Mouse (Mus musculus): ENCODE results near the gene Csf3r. TPM values are rescaled to one million over a fixed set of nuclear protein-coding genes. Genes with fewer than 3 reads are reported as not detected.

Csf3r gene
- polyA plus RNA-seq (2012; ENCODE audit: low replicate concordance), result 151 and 351 TPM in 2 replicates

DNA sequence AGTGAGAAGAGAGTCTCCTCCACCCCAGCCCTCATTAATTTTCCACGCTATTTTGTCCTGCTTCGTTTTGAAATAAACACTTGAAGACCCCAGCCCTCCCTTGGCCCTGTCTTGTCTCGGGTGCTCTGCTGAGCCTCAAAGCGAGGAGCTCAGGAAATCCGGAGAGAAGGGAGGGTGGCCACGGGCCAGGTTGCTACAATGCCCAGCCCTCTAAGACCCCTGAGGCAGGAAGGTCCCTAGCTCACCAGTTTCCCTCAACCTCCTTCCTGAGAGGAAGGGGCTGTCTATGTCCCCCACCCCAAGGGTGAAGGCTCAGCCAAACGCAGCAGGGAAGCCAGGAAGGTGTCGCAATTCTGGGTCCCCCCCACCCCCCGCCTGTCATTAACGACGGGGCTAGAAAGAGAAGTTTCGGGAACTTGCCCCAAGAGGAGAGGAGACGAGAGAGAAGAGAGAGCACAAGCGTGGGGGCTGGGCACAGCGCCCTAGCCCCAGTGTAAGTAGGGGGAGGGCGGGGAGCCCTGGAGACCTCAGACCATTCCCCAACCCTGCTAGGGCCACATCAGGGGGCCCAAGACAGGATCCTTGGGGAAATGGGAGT is at the start of gene Csf3r:
TSS of gene Csf3r (plus strand) at position 248 of the 598 bp plus-strand sequence.

DNA sequence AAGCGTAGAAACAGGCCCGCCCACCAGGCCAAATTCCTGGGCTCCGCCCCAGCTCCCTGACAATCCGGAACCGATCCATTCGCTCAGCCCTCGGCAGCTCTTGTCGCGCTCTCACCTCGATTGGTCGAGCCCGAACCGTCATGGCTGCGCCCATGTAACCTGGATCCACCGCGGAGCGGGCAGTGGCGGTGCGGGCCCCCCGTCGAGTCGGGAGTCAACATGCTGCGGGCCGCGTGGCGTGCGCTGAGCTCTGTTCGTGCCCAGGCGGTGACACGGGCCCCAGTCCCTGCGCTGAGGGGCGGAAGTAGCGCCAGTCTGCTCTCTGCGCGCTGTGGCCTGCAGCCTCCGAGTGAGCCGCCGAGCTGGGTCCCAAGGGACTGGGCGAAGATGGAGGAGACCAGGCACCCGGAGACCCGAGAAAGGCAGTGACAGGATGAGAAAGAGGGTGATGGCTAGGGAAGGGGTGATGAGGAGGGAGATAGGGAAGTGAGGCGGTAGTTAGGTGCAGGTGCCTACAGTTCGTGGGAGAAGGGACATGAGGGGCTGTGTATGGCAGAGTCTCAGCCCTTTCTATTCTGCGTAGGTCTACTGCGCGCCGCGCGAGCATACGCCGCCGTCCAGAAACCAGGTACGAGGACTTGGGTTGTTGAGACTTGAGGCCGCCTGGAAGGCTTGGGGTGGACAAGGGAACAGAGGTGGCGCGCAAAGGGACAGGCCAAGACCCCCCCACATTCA is 22.7 kb downstream of the Csf3r start, which contains the start of gene Mrps15:
TSS of gene Mrps15 (plus strand) at position 75 of the 735 bp plus-strand sequence.

DNA sequence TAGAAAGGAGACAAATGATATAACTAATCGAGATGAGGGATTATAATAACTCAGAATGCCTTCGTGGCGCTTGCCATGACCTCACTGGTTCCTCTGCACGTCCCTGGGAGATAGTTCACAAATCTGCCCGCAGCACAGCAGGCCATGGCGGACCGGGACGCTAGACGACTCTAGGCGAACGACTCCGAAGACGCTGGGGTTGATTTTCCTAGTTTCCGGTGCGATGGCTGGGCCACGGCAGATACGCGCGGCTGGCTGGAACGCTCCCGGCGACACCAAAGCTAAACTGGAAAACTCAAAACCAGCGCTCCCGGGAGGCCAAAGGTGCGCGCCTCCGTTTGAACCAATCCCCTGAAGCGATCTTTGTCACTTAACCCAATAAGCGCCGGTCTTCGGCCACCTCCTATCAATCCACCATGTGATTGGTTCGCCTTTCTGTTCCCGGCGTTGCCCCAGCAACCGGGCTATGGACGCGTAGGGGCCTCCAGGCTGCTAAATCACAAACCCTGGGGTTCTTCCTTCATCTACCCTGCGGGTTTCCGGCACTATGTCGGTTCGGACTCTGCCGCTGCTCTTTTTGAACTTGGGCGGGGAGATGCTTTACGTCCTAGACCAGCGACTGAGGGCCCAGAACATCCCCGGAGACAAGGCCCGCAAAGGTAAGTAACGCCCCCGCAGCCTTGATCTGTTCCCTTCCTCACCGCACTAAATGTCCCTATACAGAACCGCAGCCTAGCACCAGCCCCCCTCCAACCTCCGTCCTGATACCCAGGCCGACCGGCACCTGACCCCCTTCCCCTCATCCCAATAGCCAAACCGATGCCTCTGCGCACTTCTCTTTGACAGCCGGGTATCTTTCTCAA is 34.0 kb downstream of the Csf3r start, which contains the start of gene Oscp1:
TSS of gene Oscp1 (plus strand) at position 432 of the 863 bp plus-strand sequence.

Other genes with a start within 250 kb of the Csf3r start
- gene Mrps15, start 22.4 kb downstream of the Csf3r start, polyA plus RNA-seq (2012; ENCODE audit: low replicate concordance), result 89.6 and 141 TPM in 2 replicates
- 0.03 and 0.62 TPM in 2 replicates for gene Oscp1, start 34.0 kb downstream of the Csf3r start, polyA plus RNA-seq (2012; ENCODE audit: low replicate concordance)
- gene Lsm10, start 72.1 kb downstream of the Csf3r start, polyA plus RNA-seq (2012; ENCODE audit: low replicate concordance), result 8.6 and 12.8 TPM in 2 replicates
- gene Stk40, start 79.4 kb downstream of the Csf3r start, polyA plus RNA-seq (2012; ENCODE audit: low replicate concordance), result 72.3 and 85.9 TPM in 2 replicates
- gene Eva1b, start 123.2 kb downstream of the Csf3r start, polyA plus RNA-seq (2012; ENCODE audit: low replicate concordance), result 25.6 and 64.1 TPM in 2 replicates
- 0.44 and 0.50 TPM in 2 replicates for gene Sh3d21, start 138.9 kb downstream of the Csf3r start, polyA plus RNA-seq (2012; ENCODE audit: low replicate concordance)
- gene Thrap3, start 178.2 kb downstream of the Csf3r start, polyA plus RNA-seq (2012; ENCODE audit: low replicate concordance), result 107 and 126 TPM in 2 replicates
- 157 and 554 TPM in 2 replicates for gene Map7d1, start 231.8 kb downstream of the Csf3r start, polyA plus RNA-seq (2012; ENCODE audit: low replicate concordance)
- gene Trappc3, start 237.8 kb downstream of the Csf3r start, polyA plus RNA-seq (2012; ENCODE audit: low replicate concordance), result 27.3 and 28.0 TPM in 2 replicates

All from hematopoietic multipotent progenitor cell, adult 10-12 weeks (in vitro differentiated cells).